In the genomic region with DNA sequence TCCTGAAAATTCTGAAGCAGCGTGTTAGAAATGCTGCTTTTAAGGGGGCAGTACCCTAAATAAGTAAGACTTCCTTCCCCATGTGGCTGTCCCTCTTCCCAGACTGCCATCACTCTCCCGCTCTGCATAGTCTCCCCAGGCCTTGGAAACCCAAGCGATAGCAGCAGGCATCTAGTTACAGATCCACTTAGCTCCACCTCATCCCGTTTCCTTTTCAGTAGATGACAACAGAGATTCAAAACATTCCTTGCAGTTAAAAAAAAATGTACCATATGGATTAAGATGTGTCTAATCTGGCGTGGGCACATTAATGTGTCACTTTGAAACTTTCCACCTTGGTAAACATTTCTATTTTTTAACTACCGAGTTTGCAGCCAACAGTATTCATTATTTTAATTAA, we compare ENCODE assay signal across 18 mouse cellular contexts. TPM values are rescaled to one million over a fixed set of nuclear protein-coding genes. Genes with fewer than 3 reads are reported as not detected.
DNase-seq lines count a peak whose midpoint lies in the region; ATAC-seq and TF ChIP-seq lines count a peak whose summit lies in the region.
"Had no signal": no experiment of that assay in that cellular context is flagged by ENCODE, and none has a peak within 500 bp of the region (broad histone marks: within the 10 kb centered on the region; RNA-seq: fewer than 3 reads in every experiment).

No protein-coding gene starts in this region.

- H3K27me3 ChIP-seq in heart, postnatal 0 days (ENCODE audit: control insufficient read depth, insufficient read depth, low read length), result no peaks in the 10 kb centered on the region
- no peaks in the 10 kb centered on the region for H3K27me3 ChIP-seq in kidney, postnatal 0 days (ENCODE audit: insufficient read depth, low read length)
- H3K27me3 ChIP-seq in liver, embryonic 11.5 days (replicated peaks; ENCODE audit: control insufficient read depth, insufficient read depth, low read length), result no peaks in the 10 kb centered on the region
- H3K27me3 ChIP-seq: embryonic facial prominence, embryonic 12.5 days; forebrain, embryonic 13.5 days had no signal

- H3K27ac ChIP-seq in heart, postnatal 0 days (ENCODE audit: low read depth), result peak overlapping the region; percentile 41; the same call in 1 of the 2 replicates
- H3K27ac ChIP-seq in kidney, postnatal 0 days, result peak overlapping the region; percentile 34; the same call in 1 of the 2 replicates
- no peak overlapping the region for H3K27ac ChIP-seq in liver, embryonic 11.5 days (ENCODE audit: low read depth, low read length)
- H3K27ac ChIP-seq: embryonic facial prominence, embryonic 12.5 days; forebrain, embryonic 13.5 days; hindbrain, embryonic 14.5 days had no signal

- 34% methylated on average over 6 of the region's 6 CpGs for WGBS in heart, postnatal 0 days
- 23% methylated on average over 6 of the region's 6 CpGs for WGBS in kidney, postnatal 0 days
- 56% methylated on average over 6 of the region's 6 CpGs for WGBS in liver, embryonic 11.5 days

- H3K9ac ChIP-seq in heart, postnatal 0 days (replicated peaks; ENCODE audit: low read depth, low read length), result no peak overlapping the region
- no peak overlapping the region for H3K9ac ChIP-seq in kidney, postnatal 0 days (ENCODE audit: low read depth, low read length)
- no peak overlapping the region for H3K9ac ChIP-seq in liver, embryonic 11.5 days (ENCODE audit: low read depth, low read length)
- H3K9ac ChIP-seq: embryonic facial prominence, embryonic 12.5 days; forebrain, embryonic 13.5 days; hindbrain, embryonic 14.5 days had no signal

- no peak for DNase-seq in frontal cortex, postnatal 14 days (ENCODE audit: low spot score in 2 of 2)
- no peak for DNase-seq in heart, postnatal 0 days (ENCODE audit: low spot score)
- no peak for DNase-seq in heart, adult 18-20 months
- DNase-seq in kidney, postnatal 0 days (ENCODE audit: low spot score), result peak; percentile 84
- DNase-seq in kidney, adult 18-20 months, result no peak
- peak; percentile 44 for DNase-seq in telencephalon, adult 2 months (ENCODE audit: low read depth, low spot score)
- DNase-seq in liver, embryonic 11.5 days (ENCODE audit: low spot score), result no peak
- DNase-seq: adrenal gland, adult 2 months; adrenal gland, postnatal 25 days; cerebellum, adult 2 months; cerebellum, postnatal 10 days; gastrocnemius, postnatal 25 days; heart, postnatal 14 days had no signal

- H3K36me3 ChIP-seq in heart, postnatal 0 days (replicated peaks; ENCODE audit: control insufficient read depth, insufficient read depth, low read length), result no peaks in the 10 kb centered on the region
- H3K36me3 ChIP-seq in kidney, postnatal 0 days (ENCODE audit: insufficient read depth, low read length), result no peaks in the 10 kb centered on the region
- H3K36me3 ChIP-seq in liver, embryonic 11.5 days (ENCODE audit: control insufficient read depth, insufficient read depth, low read length), result no peaks in the 10 kb centered on the region
- H3K36me3 ChIP-seq: embryonic facial prominence, embryonic 12.5 days had no signal

- ATAC-seq in frontal cortex, adult (ENCODE audit: low TSS enrichment), result peak; percentile 73
- no peak for ATAC-seq in heart, postnatal 0 days (ENCODE audit: insufficient read depth, low read depth)
- no peak for ATAC-seq in kidney, postnatal 0 days (replicated peaks; ENCODE audit: low FRiP score, low read depth)
- ATAC-seq in liver, embryonic 11.5 days (replicated peaks; ENCODE audit: low FRiP score), result no peak
- ATAC-seq: forebrain, embryonic 13.5 days; intestine, embryonic 16.5 days had no signal

- TF ChIP-seq EP300 in heart, postnatal 0 days (IDR thresholded peaks at IDR 0.05; ENCODE audit: low read depth), result no peak

- H3K9me3 ChIP-seq in heart, postnatal 0 days (replicated peaks; ENCODE audit: control insufficient read depth, low read length), result no peaks in the 10 kb centered on the region
- no peaks in the 10 kb centered on the region for H3K9me3 ChIP-seq in kidney, postnatal 0 days (replicated peaks; ENCODE audit: low read length)
- H3K9me3 ChIP-seq in liver, embryonic 11.5 days (ENCODE audit: control insufficient read depth, low read length), result no peaks in the 10 kb centered on the region
- H3K9me3 ChIP-seq: embryonic facial prominence, embryonic 12.5 days; forebrain, embryonic 13.5 days had no signal

- no peak for TF ChIP-seq CTCF in heart, postnatal 0 days (IDR thresholded peaks at IDR 0.05; ENCODE audit: low read depth)
- no peak for TF ChIP-seq CTCF in kidney, postnatal 0 days (IDR thresholded peaks at IDR 0.05; ENCODE audit: low read depth)

- no peak overlapping the region for H3K4me3 ChIP-seq in heart, postnatal 0 days (ENCODE audit: low read depth, low read length)
- no peak overlapping the region for H3K4me3 ChIP-seq in kidney, postnatal 0 days (replicated peaks; ENCODE audit: low read depth, low read length)
- H3K4me3 ChIP-seq in liver, embryonic 11.5 days (ENCODE audit: low read depth, low read length), result no peak overlapping the region
- H3K4me3 ChIP-seq: embryonic facial prominence, embryonic 12.5 days; forebrain, embryonic 13.5 days had no signal

- 0 out of 2 replicates have a peak overlapping the region, but pooled peaks have one; percentile 1 for H3K4me2 ChIP-seq in heart, postnatal 0 days (ENCODE audit: low read depth, low read length)
- H3K4me2 ChIP-seq in kidney, postnatal 0 days (ENCODE audit: low read length), result no peak overlapping the region
- H3K4me2 ChIP-seq in liver, embryonic 11.5 days, result no peak overlapping the region
- H3K4me2 ChIP-seq: embryonic facial prominence, embryonic 12.5 days; forebrain, embryonic 13.5 days; hindbrain, embryonic 14.5 days had no signal

- H3K4me1 ChIP-seq in heart, postnatal 0 days (ENCODE audit: control insufficient read depth, insufficient read depth), result peaks cover 11% of the 10 kb centered on the region
- peaks cover 4% of the 10 kb centered on the region; the same call in 1 of the 2 replicates for H3K4me1 ChIP-seq in kidney, postnatal 0 days (replicated peaks; ENCODE audit: insufficient read depth, low read length)
- H3K4me1 ChIP-seq in liver, embryonic 11.5 days (replicated peaks; ENCODE audit: control insufficient read depth, insufficient read depth, low read length), result no peaks in the 10 kb centered on the region
- H3K4me1 ChIP-seq: embryonic facial prominence, embryonic 12.5 days had no signal

RNA-seq across cellular contexts. Expression of a gene that starts 48.1 kb away (rescaled TPM):
- 2.4 and 4.0 TPM in 2 replicates for total RNA-seq in heart, postnatal 0 days (2014; rRNA removed; ENCODE audit: low replicate concordance)
- polyA plus RNA-seq in heart, postnatal 0 days (2015; fragmentation: Nextera tagmentation; extraction: Ambion mirVana), result 0.32 and 0.36 TPM in 2 replicates
- total RNA-seq in heart, adult 18-20 months (2021), result 1 to 10 TPM; 3.0 to 3.1 TPM
- polyA plus RNA-seq in kidney, postnatal 0 days (2015; fragmentation: Nextera tagmentation; extraction: Ambion mirVana), result 1.3 and 1.4 TPM in 2 replicates
- 0.06 and 0.10 TPM in 2 replicates for polyA plus RNA-seq in liver, embryonic 11.5 days (2014; fragmentation: Nextera tagmentation; extraction: Ambion mirVana)

Comparison
In these comparisons a context has a peak if more than half of its experiments do, and no peak if none do; other contexts are left out.
1. DNase-seq: peak in kidney, postnatal 0 days (single experiment) and telencephalon, adult 2 months (single experiment); none in frontal cortex, postnatal 14 days (0 of 2), heart, postnatal 0 days (single experiment), heart, adult 18-20 months (0 of 2), kidney, adult 18-20 months (single experiment) and liver, embryonic 11.5 days (single experiment).